Mouse (Mus musculus) hindbrain, postnatal 0 days (tissue): ENCODE measurements around the gene Mrpl51. TPM values are rescaled to one million over a fixed set of nuclear protein-coding genes. Genes with fewer than 3 reads are reported as not detected.
"Not testable (repeated sequence)": the region's sequence is repeated elsewhere in the genome, so short reads cannot be mapped to it uniquely, and the experiment has no call there.

Source experiments
- ATAC-seq: fragments of 200-750 bp; cut with Nextera tagmentation; 2 replicates; pipeline ENCODE4 v1.8.0; 2017; ENCODE audit warnings: mild to moderate bottlenecking, moderate TSS enrichment, moderate library complexity
- DNase-seq: peaks from one replicate; pipeline ENCODE4 v3.0.0-alpha.2; 2015; ENCODE audit warnings: low spot score
- H3K27ac ChIP-seq: fragments of 300-500 bp; sonication (generic); 2 replicates; pipeline ENCODE4 v1.5.1; 2014; ENCODE audit warnings: mild to moderate bottlenecking
- H3K27me3 ChIP-seq: fragments of 300-500 bp; sonication (generic); 2 replicates; pipeline ENCODE4 v1.6.1; 2014; ENCODE audit warnings: low read length, mixed read lengths; ENCODE audit not compliant: insufficient read depth
- H3K36me3 ChIP-seq: fragments of 300-500 bp; sonication (generic); 2 replicates; pipeline ENCODE4 v1.6.1; 2014; ENCODE audit warnings: low read length, mixed read lengths; ENCODE audit not compliant: insufficient read depth
- H3K4me1 ChIP-seq: fragments of 300-500 bp; sonication (generic); 2 replicates; pipeline ENCODE4 v1.6.1; 2014; ENCODE audit warnings: antibody characterized with exemption, low read length, mixed read lengths; ENCODE audit not compliant: insufficient read depth
- H3K4me2 ChIP-seq: fragments of 300-500 bp; sonication (generic); 2 replicates; pipeline ENCODE4 v1.6.1; 2014; ENCODE audit warnings: low read depth, mild to moderate bottlenecking, low read length, moderate library complexity, mixed read lengths
- H3K4me3 ChIP-seq: fragments of 300-500 bp; sonication (generic); 2 replicates; pipeline ENCODE4 v1.5.1; 2014; ENCODE audit warnings: low read length
- H3K9ac ChIP-seq: fragments of 300-500 bp; sonication (generic); replicated peaks from 2 replicates; pipeline ENCODE4 v1.6.1; 2014; ENCODE audit warnings: mild to moderate bottlenecking, low read length, moderate library complexity, mixed read lengths
- H3K9me3 ChIP-seq: fragments of 300-500 bp; sonication (generic); 2 replicates; pipeline ENCODE4 v1.6.1; 2016; ENCODE audit warnings: low read length, mixed read lengths
- CTCF ChIP-seq: IDR thresholded peaks from 2 replicates; pipeline ENCODE4 v1.5.1; 2016; ENCODE audit warnings: antibody characterized with exemption, control low read depth, low read depth
- WGBS: fragments of 180-500 bp; shearing (Covaris S2); extraction: QIAGEN DNeasy Blood & Tissue Kit; methylation state at CpG from one replicate; pipeline ENCODE4 v1.1.7; 2014; 5-methylcytosine and 5-hydroxymethylcytosine counted together
- polyA plus RNA-seq: library from polyadenylated mRNA; unstranded; fragments of >200 nt; fragmentation: Nextera tagmentation; extraction: Ambion mirVana; gene quantifications from 2 replicates; pipeline ENCODE4 v1.2.1, GENCODE M21; 2015
- total RNA-seq: library from RNA; depleted of rRNA; stranded (reverse); fragments of >200 nt; gene quantifications from 2 replicates; pipeline ENCODE4 v1.2.3, GENCODE M21; 2014

Mrpl51 gene
- total and polyA plus RNA-seq, 2 experiments from 2014 or later = 40.3 to 163 TPM

DNA sequence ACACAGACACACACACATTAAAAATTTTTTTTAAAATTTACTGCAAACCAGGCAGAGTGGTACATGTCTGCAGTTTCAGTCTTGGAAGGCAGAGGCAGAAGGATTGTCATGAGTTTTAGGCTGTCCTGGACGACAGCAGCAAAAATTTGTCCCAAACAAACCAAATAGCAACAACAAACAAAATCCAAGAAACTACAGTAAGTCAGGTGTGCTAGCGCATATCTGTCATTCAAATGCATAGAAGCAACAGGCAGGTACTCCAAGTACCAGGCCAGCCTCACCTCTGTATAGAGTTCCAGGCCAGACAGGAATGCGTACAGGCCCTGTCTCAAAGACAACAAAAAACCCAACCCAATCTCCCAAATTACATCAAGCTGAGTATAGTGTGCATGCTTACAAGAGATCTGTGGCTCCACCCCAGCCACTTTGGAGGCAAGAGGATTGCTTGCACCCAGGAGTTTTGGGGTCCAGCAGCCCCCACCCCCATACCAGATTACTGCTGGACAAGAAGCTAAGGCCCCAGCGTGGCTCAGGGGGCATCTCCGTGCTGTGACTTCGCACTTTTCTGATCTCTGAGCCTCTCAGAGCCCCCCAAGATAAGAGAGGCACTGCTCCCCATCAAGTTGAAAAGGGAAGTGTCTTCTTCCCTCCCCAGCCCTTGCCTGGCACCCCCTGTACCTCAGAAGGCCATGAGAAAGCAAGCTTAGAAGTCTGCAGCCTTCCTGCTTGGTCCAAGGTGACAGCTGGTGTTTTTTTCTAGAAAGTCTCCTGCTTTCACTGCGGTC is 31.6 kb upstream of the Mrpl51 start:
- Histone ChIP-seq H3K4me2 (no peak overlapping the region), H3K36me3 (peaks cover 18% of the 10 kb centered on the region; the same call in 1 of the 2 replicates), H3K4me1 (0 out of 2 replicates have a peak, but pooled peaks cover 8% of the 10 kb centered on the region), H3K4me3 (no peak overlapping the region), H3K27ac (no peak overlapping the region), H3K27me3 (no peaks in the 10 kb centered on the region), H3K9ac (no peak overlapping the region), H3K9me3 (no peaks in the 10 kb centered on the region)
- ATAC-seq = no peak
- no peak for TF ChIP-seq CTCF
- no peak for DNase-seq
- WGBS = 84% methylated on average over 7 of the region's 7 CpGs

- Histone ChIP-seq H3K9me3 (no peaks in the 10 kb centered on the region), H3K4me3 (no peak overlapping the region), H3K27ac (no peak overlapping the region), H3K9ac (no peak overlapping the region), H3K36me3 (peaks cover 18% of the 10 kb centered on the region; the same call in 1 of the 2 replicates), H3K4me2 (no peak overlapping the region), H3K4me1 (0 out of 2 replicates have a peak, but pooled peaks cover 8% of the 10 kb centered on the region), H3K27me3 (no peaks in the 10 kb centered on the region)
- no peak for TF ChIP-seq CTCF
- no peak for ATAC-seq
- DNase-seq = no peak
- 47% methylated on average over 10 of the region's 10 CpGs for WGBS
Measured at GRCm38 (mm10) chr6:125160558-125160853, 31.1 kb upstream of the Mrpl51 start.

DNA sequence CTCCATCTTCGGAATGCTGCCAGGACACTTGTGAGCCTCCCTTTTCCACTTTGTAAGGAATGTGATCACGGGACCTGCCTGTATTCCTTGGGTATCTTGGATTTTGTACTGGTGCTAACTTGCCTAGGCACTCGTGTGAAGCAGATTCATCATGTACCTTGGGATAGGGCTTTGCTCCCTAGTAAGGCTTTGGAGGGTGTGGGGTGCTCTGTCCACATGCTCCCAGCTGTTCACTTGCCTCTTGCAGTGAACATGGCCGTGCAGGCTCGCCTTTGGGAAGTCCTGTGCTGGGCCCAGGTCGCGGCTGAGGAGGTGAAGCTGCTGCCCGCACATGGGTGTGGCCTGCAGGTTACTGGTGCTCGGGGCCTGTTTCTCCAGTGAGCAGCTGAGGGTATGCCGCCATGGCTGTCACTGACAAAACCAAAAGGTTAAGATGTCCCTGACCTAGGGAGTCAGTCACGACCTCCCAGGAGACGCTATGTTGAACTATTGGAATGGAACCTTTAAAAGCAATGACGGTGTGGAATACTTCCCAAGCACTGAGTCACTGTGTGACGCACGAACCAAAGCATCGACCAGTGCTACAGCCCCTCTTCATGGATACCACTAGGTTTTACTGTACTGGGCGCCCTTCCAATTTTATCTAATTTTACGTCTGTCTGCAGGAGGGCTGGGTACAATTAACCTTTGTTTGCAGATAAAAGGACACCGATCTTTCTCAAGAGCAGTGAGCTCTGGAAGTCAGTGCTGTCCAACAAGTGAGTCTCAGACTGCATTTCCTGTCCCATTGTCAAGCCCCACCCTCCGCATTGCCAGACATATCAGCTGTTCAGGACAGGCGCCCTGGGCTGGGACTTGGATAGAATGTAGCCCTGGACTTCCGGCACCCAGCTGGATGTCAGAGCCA is 30.5 kb upstream of the Mrpl51 start:
- H3K4me2 ChIP-seq = no peak overlapping the region
- WGBS = 17% methylated on average over 22 of the region's 22 CpGs
- peak overlapping the region; percentile 58 for H3K27ac ChIP-seq
- no peak overlapping the region for H3K4me3 ChIP-seq
- no peak for ATAC-seq
- 0 out of 2 replicates have a peak, but pooled peaks cover 8% of the 10 kb centered on the region for H3K4me1 ChIP-seq
- no peaks in the 10 kb centered on the region for H3K9me3 ChIP-seq
- no peaks in the 10 kb centered on the region for H3K27me3 ChIP-seq
- TF ChIP-seq CTCF = no peak
- no peak overlapping the region for H3K9ac ChIP-seq
- peak; percentile 51 for DNase-seq
- peaks cover 18% of the 10 kb centered on the region; the same call in 1 of the 2 replicates for H3K36me3 ChIP-seq

GRCm38 (mm10) chr6:125161971-125162370 is 29.6 kb upstream of the Mrpl51 start:
- not testable (repeated sequence) for H3K27ac ChIP-seq, ATAC-seq, H3K27me3 ChIP-seq, H3K4me3 ChIP-seq, H3K9me3 ChIP-seq, H3K4me2 ChIP-seq, H3K9ac ChIP-seq
- Histone ChIP-seq H3K4me1 (peaks cover 17% of the 10 kb centered on the region; the same call in 1 of the 2 replicates), H3K36me3 (peaks cover 18% of the 10 kb centered on the region; the same call in 1 of the 2 replicates)
- WGBS = 5% methylated on average over 3 of the region's 5 CpGs
- DNase-seq = peak; percentile 84
- TF ChIP-seq CTCF = peak; percentile 72

DNA sequence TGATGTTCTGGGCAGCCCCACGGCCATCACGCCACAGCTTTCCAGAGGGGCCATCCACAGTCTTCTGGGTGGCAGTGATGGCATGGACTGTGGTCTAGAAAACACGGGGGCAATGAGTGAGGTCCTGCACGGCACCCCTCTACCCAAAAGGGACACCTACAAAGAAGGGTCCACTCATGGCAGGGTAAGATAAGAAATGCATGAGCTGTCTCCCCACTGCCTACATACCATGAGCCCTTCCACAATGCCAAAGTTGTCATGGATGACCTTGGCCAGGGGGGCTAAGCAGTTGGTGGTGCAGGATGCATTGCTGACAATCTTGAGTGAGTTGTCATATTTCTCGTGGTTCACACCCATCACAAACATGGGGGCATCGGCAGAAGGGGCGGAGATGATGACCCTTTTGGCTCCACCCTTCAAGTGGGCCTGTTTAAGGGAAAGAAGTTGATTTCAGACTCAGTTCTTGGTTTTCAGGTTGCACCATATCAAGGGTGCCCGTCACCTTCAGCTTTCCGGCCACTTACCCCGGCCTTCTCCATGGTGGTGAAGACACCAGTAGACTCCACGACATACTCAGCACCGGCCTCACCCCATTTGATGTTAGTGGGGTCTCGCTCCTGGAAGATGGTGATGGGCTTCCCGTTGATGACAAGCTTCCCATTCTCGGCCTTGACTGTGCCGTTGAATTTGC is 28.8 kb upstream of the Mrpl51 start:
- not testable (repeated sequence) for DNase-seq, H3K9ac ChIP-seq, H3K4me3 ChIP-seq, ATAC-seq, H3K27ac ChIP-seq, H3K9me3 ChIP-seq, H3K27me3 ChIP-seq
- H3K4me2 ChIP-seq = peak overlapping the region; percentile 77; the same call in 1 of the 2 replicates
- 78% methylated on average over 10 of the region's 16 CpGs for WGBS
- H3K36me3 ChIP-seq = peaks cover 18% of the 10 kb centered on the region; the same call in 1 of the 2 replicates
- peaks cover 23% of the 10 kb centered on the region; the same call in 1 of the 2 replicates for H3K4me1 ChIP-seq
